Mouse (Mus musculus): Measurements from ENCODE around the gene E130114P18Rik.

The E130114P18Rik gene

GRCm38 (mm10) chr4:97710048-97710765, 67.7 kb downstream of the E130114P18Rik start:
- no peak for DNase-seq (ENCODE audit: extremely low read depth, low read depth, low spot score)

GRCm38 (mm10) chr4:97707373-97708152, 70.3 kb downstream of the E130114P18Rik start:
- no peak for DNase-seq (ENCODE audit: extremely low read depth, low read depth, low spot score)

DNA sequence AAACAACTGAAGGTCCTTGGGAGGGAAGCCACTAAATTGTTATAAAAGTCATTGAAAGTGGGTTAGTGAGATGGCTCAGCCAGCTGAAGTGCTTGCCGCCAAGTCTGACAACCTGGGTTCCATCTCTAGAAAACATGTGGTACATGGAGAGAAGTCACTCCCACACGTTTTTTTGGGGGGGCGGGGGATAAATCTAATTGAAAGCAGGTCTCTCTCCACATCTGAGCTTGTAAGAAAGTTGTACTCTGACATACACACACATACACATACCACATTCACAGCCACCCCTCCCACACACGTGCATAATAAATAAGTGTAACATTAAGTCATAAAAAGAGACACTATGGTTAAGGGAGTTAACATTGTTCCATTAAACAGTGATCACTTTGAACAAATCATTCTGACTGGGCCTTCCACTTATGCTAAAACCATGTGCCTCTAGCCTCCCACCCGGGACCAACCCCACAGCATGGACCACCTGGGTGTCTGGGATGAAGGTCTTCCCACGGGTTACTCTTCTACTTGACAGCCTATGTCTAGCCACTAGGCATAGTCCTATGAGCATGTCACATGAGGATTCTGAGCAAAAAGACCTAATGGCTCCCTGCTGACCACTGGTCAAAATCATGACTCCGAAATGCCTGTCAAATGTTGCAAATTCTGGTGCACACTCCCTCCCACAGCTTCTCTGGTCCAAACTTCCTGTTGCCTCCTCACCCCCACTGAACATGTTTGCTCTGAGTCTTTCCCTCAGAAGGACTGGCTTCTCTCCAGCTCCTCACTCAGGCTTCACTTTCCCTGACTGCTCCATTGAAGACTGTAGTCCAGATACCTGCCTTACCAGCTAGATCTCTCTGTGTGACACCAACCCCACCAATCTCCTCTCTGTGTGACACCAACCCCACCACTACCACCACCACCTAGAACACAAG, 80.9 kb downstream of the E130114P18Rik start:
- DNase-seq (ENCODE audit: extremely low read depth, low read depth, low spot score) = no peak

GRCm38 (mm10) chr4:97695414-97696040, 82.4 kb downstream of the E130114P18Rik start:
- no peak for DNase-seq (ENCODE audit: extremely low read depth, low read depth, low spot score)

DNA sequence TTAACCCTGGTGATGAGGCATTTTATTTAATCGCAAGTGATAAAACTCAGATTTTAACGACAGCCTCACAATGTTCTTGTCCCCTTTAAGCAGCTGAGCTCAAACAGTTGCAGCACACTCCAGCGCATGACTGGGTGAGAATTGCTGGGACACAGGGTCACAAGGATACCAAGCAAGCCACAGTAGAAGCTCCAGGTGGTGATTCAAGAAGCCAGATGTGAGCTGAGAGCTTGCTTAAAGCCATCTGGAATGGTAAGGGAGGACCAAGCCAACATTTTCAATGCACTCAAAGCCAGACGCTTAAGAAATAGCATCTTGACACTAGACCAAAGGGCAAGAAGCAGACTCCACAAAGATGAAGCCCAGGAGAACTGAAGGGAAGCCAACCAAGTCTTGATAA, 83.9 kb downstream of the E130114P18Rik start:
- DNase-seq (ENCODE audit: extremely low read depth, low read depth, low spot score) = no peak

DNA sequence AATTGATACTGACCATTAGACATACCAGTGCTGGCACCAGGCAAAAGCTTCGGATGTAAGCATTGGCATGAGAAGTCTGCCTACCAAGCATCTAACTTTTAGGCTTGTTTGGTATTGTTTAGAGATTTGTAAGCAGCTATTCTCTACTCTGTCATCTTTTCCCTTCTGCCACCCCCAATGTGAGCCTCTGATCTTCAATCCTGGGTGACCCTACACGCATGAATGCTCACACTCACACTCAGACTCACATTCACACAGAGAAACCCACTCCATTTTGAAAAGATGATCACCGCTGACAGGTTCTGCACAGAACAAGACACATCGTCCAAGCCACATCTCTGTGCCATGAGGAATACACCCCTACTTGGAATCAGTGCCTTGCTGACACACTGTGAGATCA, 84.8 kb downstream of the E130114P18Rik start:
- DNase-seq (ENCODE audit: extremely low read depth, low read depth, low spot score) = no peak

DNA sequence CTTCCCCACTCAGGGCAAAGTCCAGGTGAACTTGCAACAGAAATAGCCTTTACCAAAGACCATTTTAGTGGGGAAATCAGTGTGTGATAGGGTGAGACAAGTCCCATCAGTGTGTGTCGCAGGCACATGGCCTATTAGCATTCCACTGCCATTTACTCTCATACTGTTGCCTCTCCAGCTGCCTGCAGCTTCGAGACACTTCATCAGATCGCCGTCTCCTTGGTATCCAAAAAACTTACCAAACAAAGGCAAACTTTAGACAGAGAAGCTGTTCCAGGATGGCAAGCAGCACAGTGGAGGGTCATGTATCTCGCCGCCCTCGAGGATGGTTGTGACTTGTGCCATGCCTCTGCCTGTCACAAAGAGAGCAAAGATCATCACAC, 87.5 kb downstream of the E130114P18Rik start:
- DNase-seq (ENCODE audit: extremely low read depth, low read depth, low spot score) = no peak

GRCm38 (mm10) chr4:97689456-97690383, 88.2 kb downstream of the E130114P18Rik start:
- no peak for DNase-seq (ENCODE audit: extremely low read depth, low read depth, low spot score)

DNA sequence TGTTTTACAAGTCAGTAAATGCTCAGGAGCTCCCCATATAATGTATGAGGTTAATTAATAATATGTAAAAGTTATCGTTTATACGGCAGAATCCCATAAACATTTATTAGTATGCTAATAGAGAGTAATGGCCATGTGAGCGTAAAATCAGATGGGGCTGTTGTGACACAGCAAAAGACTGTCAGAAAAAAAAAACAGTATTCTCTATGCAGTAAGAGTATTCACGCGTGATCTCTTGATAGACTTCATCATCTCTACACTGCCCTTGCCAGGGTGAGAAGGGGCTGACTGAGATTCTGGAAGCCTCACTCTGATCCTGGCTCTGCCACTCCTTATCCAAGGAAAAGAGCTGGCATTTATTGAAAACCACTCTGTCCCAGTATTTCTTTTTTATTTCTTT, 91.9 kb downstream of the E130114P18Rik start:
- DNase-seq (ENCODE audit: extremely low read depth, low read depth, low spot score) = no peak

DNA sequence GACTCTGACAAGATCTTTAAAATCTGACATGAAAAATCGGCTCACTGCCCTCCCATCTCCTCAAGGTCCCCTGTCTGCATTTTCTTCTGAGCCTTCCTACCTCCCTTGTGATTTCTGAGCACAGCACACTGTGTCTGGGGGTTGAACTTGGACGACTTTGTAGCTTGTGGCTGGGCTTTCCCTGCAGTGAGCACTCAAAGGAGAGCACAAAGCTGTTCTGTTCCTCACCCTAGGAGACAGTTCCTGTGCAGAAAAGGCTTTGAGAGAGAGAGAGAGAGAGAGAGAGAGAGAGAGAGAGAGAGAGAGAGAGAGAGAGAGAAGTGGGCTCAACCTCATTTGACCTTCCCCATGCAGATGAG, 101.3 kb downstream of the E130114P18Rik start:
- DNase-seq (ENCODE audit: extremely low read depth, low read depth, low spot score) = no peak

DNA sequence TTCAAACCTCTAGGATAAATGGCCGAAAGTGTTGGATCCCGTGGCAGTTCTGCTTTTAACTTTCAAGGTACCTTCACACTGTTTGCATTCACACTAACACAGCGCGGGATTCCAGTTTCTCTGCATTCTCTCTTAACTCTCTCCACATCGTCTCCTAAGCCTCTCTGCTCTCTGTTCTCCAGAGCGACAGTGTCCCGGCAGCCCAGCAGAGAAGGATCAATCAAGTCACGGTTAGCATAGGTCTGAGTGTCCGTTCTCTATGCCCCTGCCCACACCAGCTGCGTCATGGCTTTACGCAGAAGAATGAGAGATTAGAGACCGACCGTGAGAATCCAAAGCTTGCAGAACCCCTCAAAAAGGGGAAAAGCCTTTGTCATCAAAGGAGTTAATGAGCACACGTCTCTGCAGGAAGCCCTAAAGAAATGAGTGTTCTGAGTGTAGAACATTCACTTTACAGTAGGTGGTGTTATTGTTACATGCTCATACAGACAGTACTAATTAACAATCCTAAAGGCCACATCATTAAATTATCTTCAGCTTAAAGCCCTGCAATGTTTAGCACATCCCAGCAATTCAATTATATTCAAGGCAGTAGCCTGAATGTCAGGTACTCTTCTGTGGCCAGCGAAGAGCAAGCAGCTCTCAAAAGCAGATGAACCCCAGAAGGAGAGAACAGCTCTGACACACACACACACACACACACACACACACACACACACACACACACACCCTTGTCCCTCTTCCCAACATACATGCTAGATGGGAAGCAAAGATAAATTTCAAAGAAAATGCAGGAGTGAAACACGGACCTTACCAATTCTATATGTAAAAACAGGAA, 101.9 kb downstream of the E130114P18Rik start:
- DNase-seq (ENCODE audit: extremely low read depth, low read depth, low spot score) = no peak

- DNase-seq (ENCODE audit: extremely low read depth, low read depth, low spot score) = no peak
Measured at GRCm38 (mm10) chr4:97673854-97674510, 103.9 kb downstream of the E130114P18Rik start.

GRCm38 (mm10) chr4:97672501-97672900, 105.4 kb downstream of the E130114P18Rik start:
- DNase-seq (ENCODE audit: extremely low read depth, low read depth, low spot score) = no peak

GRCm38 (mm10) chr4:97671911-97672310, 106.0 kb downstream of the E130114P18Rik start:
- no peak for DNase-seq (ENCODE audit: extremely low read depth, low read depth, low spot score)

- no peak for DNase-seq (ENCODE audit: extremely low read depth, low read depth, low spot score)
Measured at GRCm38 (mm10) chr4:97670418-97670817, 107.5 kb downstream of the E130114P18Rik start.

DNA sequence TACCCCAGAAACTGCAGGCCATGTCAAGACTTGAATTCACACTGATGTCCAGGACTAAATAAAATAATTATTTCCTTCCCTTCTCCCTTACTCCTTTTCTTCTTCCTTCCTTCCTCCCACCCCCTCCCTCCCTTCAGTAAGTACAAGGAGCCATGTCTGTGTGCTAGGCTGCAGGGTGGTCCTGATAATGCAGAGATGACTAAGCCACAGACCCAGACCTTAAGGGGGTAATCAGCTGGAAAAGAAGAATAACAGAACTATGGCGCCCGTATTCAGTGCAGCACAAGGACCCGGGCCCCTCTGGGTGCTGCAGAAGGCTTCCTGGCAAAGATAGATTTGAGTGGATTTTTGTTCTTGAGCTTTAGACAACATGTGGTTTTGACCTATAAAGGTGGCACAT, 108.1 kb downstream of the E130114P18Rik start:
- DNase-seq (ENCODE audit: extremely low read depth, low read depth, low spot score) = no peak

DNA sequence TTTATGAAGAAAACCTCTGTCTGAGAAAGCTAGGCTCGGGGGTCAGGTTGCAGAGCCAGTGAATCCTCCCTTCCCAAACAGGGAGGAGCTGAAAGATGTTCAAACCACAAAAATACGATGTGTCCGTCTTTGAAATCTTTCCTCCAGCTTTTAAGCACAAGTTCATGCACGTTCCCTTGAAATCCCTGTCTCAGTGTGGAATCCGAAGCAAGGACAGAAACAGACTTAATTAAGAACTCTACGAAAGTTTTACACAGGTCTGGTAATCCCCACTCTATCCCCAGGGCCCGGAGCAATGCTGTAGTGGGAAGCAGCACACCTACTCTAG, 112.5 kb downstream of the E130114P18Rik start:
- no peak for DNase-seq (ENCODE audit: extremely low read depth, low read depth, low spot score)

- DNase-seq (ENCODE audit: extremely low read depth, low read depth, low spot score) = no peak
Measured at GRCm38 (mm10) chr4:97664738-97665427, 113.0 kb downstream of the E130114P18Rik start.
